Mouse (Mus musculus) fat pad, adult 2 months (tissue): ENCODE results near the gene Ndufab1.

ENCODE experiments used
- DNase-seq: peaks from one replicate; pipeline ENCODE4 v3.0.0-alpha.2; 2011; ENCODE audit warnings: low read depth, low spot score; ENCODE audit errors: extremely low read depth

Gene Ndufab1

DNA sequence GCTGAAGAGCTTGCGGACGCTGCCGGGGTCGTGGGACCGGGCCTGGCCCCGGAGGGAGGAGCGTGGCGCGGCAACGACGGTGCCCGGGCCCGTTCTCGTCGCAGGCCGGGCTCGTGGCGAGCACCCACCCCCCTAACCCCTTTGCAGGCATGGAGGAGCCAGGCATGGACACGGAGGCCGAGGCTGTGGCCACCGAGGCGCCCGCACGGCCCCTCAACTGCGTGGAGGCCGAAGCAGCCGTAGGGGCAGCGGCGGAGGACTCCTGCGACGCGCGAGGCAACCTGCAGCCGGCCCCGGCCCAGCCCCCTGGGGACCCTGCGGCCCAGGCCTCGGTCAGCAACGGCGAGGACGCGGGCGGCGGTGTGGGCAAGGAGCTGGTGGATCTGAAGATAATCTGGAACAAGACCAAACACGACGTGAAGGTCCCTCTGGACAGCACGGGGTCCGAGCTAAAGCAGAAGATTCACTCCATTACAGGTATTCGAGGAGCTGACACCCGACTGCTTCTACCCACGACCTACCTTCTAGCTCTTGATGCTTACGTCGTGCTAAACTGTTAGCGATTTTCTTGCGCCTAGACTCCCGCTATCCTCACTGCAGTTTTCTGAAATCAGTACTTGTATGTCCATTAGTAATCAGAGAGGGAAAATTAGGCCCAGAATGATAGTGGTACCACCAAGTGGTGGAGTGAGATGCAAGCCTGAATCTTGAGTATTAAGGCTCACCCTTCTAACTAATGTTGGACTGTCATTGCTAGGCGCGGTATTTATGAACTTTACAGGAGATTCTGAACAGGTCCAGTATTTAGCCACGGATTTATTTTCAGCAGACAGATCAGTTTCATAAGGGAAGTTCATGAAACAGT is 33.9 kb downstream of the Ndufab1 start:
- no peak for DNase-seq

DNA sequence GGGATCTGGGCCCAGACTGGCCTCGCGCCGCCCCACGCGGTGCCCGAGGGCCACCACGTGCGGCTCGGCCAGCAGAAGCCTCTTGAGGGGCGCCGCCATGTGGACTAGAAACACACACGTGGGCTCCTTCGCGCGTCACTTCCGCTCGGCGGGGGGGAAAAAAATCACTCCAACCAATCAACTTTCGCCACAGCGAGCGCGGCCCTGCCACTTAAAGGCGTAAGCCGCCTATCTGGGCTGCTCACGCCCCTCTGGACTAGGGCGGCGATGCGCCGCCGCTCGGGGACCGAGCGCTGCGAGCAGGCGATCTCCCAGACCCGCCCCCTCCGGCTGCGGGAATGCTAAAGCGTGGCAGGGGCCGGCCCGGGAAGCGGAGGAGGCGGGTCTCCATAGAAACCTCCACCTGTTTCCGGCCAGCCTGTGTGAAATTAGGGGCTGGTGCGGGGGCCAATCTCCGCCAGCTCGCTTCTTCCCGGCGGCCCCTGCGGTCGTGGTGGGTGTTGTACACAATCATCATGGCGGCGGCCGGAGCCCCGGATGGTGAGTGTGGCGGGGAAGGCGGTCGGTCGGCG is 34.7 kb downstream of the Ndufab1 start, which contains the start of the genes Ubfd1 and Ears2:
Gene Ubfd1, plus strand, starts transcription at position 231 of the 572 bp plus-strand sequence.
Gene Ears2, minus strand, starts transcription at position 319 of the 572 bp plus-strand sequence.
- no peak for DNase-seq

DNA sequence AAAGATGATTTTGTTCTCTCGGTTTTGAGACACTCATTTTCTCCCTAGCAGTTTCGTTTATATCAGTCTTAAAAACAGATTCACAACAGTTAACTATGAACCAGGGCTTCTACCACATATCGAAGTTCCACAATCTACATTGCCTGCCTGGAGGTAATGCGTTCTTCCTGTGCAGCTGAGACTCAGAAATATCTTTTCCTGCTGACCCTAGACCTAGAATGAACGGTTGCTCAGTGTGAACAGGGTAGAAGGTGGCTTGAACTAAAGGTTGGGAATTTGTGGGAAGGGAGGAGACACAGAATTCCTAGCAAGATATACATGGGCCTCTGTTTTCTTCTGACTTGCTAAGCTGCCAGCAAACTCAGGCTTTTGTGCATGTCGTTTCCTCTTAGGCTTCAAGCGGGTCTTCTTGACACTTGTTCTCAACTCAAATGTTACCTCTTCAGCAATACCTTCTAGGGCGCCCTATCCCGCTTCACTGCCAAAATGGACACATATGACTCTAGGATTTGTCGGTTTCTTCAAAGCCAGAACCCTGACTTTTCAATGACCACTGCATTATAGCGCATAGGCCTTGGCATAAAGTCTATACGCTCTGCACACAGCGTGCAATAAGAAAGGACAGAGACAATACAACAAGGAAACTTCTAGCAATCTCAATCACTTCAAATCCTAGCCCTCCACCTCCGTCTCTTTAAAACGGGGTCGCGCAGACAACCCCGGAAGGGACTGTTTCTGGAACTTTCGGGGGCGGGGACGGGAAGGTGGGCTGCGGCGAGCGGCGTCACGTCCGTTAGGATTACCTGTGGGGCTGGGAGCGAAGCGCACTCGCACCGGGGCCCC is 35.4 kb downstream of the Ndufab1 start:
- no peak for DNase-seq

DNA sequence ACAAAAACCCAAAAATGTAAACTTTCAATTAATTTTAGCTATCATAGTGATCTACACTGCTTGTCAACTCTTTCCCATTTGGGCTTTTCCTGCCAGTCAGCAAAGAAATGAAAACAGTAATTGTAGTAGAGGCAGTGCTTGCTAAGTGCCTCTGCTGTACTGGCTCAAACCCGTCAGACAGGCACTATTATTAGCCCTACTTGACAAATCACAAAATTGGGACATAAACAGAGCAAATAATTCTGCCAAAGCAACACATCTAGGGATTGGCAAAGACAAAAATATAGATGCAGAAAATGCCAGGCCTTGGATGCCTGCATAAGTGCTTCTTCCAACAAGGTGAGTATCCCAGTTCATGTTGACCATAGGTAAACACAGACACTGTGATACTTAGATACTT is 36.0 kb downstream of the Ndufab1 start:
- no peak for DNase-seq

DNA sequence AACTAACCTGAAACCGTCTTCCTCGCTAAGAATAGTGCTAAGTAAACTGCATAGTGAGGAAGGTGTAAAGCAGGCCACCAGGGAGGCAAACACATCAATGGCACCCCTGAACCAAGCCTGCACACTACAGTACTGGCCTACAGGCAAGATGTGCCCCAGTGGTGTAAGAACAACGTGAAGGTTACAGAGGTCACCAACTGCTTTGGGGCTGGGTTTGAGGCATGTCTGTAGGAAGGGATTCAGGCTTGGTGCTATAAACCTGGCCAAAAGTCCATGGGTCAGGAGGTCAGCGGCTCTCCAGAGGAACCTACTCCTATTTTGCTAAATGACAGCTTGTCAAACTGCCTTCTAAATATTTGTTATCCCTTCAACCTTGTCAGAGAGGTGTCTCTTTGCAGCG is 45.1 kb downstream of the Ndufab1 start:
- DNase-seq, result no peak

DNA sequence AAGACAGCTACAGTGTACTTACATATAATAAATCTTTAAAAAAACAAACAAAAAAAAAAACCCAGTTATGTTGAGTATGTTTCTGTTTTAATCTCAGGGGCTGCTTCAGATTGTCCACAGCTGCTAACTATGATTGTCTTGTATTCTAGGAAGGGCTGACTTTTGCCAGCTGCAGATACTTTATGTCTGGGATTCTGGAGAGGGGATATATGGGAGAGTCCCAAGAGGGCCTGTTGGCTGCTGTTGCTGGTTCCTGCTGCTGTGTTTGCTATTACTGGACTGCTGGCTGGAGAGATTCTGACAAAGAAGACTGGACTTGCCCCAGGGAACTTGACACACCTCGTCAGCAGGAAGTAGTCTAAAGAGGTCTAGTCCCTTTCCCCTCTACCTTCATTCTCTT is 50.9 kb downstream of the Ndufab1 start:
- DNase-seq, result no peak

DNA sequence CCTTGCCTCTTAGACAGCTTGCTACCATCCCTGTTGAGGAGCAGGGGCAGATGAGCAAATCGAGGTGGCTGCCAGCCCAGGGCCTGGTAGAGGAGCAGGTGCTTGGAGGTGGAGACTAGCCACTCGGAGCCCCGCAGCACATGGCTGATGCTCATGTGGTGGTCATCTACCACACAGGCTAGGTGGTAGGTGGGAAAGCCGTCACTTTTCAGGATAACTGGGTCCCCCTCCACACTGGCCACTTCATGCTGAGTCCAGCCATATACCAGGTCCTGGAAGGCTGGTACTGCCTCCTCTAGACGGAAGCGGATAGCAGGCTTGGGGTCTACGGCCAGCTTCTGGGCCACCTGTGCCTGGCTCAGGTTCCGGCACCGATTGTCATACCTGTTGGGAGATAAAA is 53.5 kb downstream of the Ndufab1 start:
- no peak for DNase-seq

DNA sequence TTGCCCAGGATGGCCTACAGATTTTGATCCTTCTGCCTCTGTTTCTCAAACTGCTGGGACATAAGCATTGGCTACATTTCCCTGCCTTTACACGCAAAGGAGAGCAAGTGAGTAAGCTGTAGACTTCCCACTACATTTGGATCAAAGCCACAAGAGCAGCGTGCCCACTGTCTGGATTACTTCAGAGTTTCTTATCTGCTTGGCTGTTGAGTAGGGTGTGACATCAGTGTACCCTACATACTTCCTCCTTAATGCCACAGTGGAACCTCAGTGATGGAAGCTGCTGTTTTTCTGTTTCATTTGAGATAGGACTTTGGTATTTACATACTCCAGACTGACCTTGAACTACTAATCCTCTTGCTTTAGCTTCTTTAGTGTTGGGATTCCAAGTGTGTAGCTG is 54.9 kb downstream of the Ndufab1 start:
- no peak for DNase-seq

DNA sequence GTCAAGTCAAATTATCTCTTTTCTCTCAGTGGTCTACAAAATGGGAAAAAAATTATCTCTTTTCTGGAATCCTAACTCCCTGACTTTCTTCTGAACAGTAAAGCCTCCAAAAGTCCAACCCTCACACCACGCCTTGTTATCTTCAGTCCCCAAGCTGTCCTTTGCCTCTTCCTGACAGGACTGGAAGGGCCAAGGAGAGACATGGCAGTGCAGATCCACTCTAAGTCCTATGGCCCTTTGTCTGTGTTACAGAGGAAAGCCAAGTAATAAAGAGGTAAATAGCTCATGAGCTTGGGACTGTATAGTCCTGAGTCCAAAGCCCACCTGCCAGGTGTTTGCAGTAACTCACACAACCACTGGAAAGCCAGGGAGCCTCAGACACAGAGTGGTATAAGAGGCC is 56.0 kb downstream of the Ndufab1 start:
- DNase-seq, result no peak

DNA sequence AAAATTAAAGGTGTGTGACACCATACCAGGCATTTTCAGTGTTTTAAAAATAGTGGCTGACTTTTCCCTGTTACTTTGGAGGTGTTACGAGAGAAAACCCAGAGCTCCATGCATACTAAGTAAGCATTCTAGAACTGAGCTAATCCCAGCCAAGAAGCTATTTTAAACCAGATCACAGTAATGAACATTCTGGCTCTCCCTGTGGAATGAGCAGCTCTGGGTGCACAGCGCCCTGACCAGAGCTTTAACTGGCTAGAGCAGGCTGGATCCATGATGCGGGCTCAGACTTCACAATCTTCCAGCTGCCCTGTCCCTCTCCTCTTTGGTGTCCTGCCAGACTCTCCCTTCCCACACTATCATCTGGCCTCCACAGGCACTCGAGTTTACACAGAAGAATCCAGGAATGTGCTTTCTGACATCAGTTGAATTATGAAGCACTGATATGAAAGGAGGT is 56.5 kb downstream of the Ndufab1 start:
- no peak for DNase-seq

DNA sequence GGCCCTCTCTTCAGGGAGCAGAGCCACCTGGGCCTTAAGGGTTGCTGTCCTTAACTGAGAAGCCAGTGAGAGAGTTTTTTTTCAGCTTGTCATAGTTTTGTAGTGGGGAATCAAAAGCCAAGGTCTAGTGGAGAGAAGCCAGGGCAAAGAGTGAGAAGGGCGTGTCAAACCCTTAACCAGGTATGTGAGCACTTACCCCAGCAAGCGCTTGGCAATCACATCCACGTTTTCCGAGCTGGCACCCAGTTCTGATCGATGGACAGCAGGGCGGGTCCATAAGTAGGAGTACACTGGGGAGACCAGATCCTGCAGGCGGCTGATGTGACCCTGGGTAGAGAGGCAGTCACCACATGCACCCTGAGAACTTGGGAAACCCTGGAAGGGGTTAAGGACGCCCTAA is 57.6 kb downstream of the Ndufab1 start:
- DNase-seq, result no peak
